Mouse (Mus musculus) stomach, postnatal 0 days (tissue): ENCODE measurements around the gene Rexo4.

Experiments used
- CTCF ChIP-seq: IDR thresholded peaks from 2 replicates; pipeline ENCODE4 v1.5.1; 2016; ENCODE audit warnings: antibody characterized with exemption, low read depth, mild to moderate bottlenecking, moderate library complexity
- EP300 ChIP-seq: optimal IDR thresholded peaks from 2 replicates; pipeline ENCODE3; 2016; ENCODE audit warnings: antibody characterized with exemption

DNA sequence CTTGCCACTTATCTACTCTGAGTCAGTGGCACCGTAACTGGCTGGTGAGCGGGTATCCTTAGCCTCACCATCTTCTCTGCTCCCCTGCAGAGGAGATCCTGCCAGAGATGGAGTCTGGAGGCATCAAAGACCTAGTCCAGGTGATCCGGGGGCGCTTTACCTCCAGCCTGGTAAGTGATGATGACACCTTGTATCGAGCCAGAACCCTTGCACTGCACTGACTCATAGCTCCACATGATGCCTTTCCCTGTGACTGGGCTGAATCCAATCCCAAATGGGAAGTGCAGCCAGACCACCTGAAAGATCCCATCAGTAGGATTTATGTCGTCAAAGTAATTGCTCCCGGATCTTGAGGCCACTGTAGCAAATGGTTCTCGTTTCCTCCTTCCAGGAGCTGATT lies 11.3 kb downstream of the Rexo4 start:
- no peak for TF ChIP-seq CTCF
- no peak for TF ChIP-seq EP300
